Mouse (Mus musculus): Measurements from ENCODE around the gene Aloxe3.
A peak's percentile ranks its signal among the peaks of the same experiment; 100 is the strongest.

Gene Aloxe3

DNA sequence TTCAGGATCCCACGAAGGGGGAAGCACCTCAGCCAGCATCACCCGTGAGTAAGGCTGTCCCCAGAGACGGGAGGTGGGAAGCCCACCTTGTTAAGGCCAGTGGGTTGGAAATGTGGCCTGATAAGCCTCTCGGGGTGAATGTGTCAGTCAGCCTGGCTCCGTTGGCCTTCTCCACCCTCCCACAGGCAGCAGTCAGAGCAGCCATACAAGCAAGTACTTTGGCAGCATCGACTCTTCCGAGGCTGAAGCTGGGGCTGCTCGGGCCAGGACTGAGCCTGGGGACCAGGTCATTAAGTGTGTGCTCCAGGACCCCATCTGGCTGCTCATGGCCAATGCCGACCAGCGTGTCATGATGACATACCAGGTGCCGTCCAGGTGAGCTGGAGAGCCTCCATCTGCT, 18.0 kb upstream of the Aloxe3 start:
- DNase-seq (ENCODE audit: low spot score in 2 of 2), result peak in 1 of 2 experiments; percentile 13

DNA sequence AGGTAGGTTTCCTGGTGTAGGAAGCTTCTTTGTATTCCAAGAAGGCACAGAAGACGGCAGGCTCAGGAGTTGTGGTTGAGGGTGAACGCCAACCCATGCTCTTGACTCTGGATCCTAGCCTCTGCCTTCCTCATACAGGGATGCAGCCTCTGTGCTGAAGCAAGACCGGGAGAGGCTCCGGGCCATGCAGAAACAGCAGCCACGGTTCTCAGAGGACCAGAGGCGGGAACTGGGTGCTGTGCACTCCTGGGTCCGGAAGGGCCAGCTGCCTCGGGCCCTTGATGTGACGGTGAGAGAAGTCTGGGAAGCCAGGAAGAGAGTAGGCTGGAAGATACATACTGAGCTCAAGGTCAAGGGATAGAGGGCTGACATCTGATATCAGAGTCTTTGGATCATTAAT, 17.5 kb upstream of the Aloxe3 start:
- peak in 1 of 2 experiments; percentile 4 for DNase-seq (ENCODE audit: low spot score in 2 of 2)

DNA sequence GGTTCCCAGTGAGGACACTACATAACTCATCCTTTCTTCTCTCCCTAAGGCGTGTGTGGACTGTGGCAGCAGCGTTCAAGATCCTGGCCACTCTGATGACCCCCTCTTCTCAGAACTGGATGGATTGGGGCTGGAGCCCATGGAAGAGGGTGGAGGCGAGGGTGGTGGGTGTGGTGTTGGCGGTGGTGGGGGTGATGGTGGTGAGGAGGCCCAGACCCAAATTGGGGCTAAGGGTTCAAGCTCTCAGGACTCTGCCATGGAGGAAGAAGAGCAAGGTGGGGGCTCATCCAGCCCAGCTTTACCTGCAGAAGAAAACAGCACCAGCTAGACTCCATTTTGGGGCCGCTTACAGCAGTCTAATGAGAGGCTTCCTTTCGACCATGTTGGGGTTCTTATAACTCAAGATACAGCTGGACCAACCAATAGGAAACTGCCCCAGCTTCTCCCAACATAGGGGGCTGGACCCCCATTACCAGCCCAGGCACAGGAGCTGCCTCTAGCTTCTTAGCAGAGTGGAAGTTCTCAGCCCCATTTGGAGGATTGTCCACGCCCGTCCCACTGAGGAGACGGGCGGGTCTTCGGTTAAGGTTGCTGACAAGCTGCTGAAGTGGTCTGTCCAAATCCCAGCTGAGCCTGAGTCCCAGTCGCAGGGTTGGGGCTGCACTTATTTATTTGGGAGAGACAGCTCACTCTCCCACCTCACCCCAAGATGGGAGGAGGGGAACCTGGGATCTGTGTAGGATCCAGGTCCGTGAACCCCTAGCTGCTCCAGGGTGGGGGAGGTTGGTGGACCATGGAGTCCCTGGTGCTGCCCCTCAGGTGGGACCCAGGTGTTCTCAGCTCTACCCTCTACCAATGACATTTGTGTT, 16.4 kb upstream of the Aloxe3 start:
- DNase-seq (ENCODE audit: low spot score in 2 of 2), result peak in 1 of 2 experiments; percentile 33

DNA sequence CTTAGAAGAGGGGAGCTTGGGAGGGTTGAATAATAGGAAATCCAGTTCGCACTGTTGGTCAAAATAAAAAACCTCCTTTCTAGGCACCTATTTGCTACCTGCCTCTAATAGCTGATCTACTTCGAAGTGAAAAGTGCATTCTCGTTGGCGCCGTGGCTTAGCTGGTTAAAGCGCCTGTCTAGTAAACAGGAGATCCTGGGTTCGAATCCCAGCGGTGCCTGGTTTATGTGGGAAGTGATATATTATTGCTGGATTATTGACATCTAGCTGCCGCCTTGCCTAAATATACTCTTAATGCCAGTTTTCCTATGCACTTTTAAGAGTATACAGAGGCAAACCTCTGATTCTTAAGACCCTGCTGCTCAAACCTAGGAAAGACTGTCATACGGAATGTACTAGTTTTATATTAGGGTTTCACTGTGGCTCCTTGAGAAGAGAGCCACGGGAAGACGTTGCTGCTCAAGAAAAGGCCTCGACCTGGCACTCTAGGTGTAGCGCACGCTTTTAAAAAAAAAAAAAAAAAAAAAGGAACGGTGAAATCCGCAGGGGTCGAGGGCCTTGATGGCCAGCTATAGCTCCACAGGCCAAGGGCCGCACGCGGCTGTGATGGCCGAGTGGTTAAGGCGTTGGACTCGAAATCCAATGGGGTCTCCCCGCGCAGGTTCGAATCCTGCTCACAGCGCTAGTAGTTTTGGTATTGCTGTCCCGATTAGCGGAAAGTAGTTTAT, 15.2 kb upstream of the Aloxe3 start:
- DNase-seq (ENCODE audit: low spot score in 2 of 2), result peak; percentile 78 to 92

- no peak for DNase-seq (ENCODE audit: low spot score in 2 of 2)
These were observed 14.5 kb upstream of the Aloxe3 start for GRCm38 (mm10) chr11:69111051-69111810.

GRCm38 (mm10) chr11:69111865-69112264, 13.8 kb upstream of the Aloxe3 start:
- peak in 1 of 2 experiments; percentile 18 for DNase-seq (ENCODE audit: low spot score in 2 of 2)

DNA sequence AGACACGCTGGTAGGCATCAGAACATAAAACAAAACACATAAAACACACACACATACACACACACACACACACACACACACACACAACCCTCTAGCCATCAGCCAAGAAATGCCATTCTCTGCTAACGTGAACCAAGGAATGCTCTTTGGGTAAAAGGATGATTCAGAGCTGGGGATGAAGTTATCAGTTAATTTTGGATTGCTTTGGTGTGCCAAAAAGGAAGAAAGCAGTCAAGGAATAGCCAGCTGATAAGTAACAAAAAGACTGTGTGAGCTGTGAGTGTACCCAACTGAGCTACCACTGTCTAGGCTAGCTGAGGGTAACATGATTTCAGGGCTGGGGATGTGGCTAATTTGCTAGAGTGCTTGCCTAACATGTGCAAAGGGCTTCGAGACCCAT, 11.7 kb upstream of the Aloxe3 start:
- DNase-seq (ENCODE audit: low spot score in 2 of 2), result no peak

- DNase-seq (ENCODE audit: low spot score in 2 of 2), result no peak
These were observed 11.1 kb upstream of the Aloxe3 start for GRCm38 (mm10) chr11:69114621-69115020.

GRCm38 (mm10) chr11:69116843-69117242, 8.9 kb upstream of the Aloxe3 start:
- no peak for DNase-seq (ENCODE audit: low spot score in 2 of 2)

GRCm38 (mm10) chr11:69117737-69118695, 7.7 kb upstream of the Aloxe3 start:
- peak; percentile 74 to 75 for DNase-seq (ENCODE audit: low spot score in 2 of 2)

DNA sequence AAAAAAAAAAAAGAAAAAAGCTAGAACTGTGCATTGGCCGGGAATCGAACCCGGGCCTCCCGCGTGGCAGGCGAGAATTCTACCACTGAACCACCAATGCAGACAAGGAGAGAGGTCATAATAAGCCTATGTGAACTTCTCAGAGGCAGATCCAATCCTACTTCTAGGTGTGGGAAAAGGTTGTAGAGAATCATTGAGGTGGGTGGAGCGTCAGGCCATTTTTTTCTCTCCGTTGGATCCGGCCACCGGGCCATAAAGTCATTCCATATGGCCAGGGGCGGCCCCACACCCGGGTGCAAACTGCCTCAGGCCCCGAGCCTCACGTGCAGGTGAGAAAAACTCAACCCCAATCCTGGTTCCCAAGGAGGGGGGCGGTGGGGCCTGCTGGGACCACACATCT, 6.9 kb upstream of the Aloxe3 start:
- peak; percentile 78 to 92 for DNase-seq (ENCODE audit: low spot score in 2 of 2)

- no peak for DNase-seq (ENCODE audit: low spot score in 2 of 2)
These were observed 6.1 kb upstream of the Aloxe3 start for GRCm38 (mm10) chr11:69119446-69120155.

DNA sequence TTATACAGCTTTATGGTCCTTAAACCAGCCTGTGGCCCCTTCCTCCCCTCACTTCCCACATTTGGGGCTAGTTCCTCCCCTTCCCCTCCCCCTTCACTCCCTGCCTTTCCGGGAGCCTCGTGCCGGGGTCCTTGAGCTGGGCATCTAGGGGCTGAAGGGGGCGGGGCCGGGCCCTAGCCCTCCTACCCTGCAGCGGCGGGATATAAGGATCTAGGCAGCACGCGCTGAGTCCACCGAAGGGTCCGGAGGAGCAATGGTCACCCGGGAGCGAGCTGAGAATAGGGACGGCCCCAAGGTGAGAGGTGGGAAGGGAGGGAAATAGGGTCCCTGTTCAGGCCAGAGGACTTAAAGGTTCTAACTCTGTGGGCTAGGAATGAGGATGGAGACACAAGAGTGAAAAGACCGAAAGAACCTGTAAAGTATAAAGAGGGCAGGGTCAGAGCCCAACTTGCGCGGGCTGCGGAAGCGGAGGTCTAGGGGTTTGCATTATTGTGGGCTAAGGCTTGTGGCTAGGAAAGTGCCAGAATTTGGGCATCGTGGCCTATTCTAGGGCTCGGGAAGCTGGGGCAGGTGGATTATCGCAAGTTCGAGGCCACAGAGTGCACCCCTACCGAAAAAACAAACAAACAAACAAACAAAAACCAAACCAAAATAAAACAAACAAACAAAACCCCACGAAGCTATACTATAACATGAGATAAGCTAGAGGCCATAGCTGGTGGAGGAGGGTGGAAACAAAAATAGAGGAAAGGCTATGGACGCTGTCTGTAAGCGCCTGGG, 5.3 kb upstream of the Aloxe3 start, which contains the start of gene Hes7:
Gene Hes7, plus strand, starts transcription at position 184 of the 780 bp plus-strand sequence.
- DNase-seq (ENCODE audit: low spot score in 2 of 2), result no peak

GRCm38 (mm10) chr11:69121001-69121740, 4.5 kb upstream of the Aloxe3 start:
- no peak for DNase-seq (ENCODE audit: low spot score in 2 of 2)

DNA sequence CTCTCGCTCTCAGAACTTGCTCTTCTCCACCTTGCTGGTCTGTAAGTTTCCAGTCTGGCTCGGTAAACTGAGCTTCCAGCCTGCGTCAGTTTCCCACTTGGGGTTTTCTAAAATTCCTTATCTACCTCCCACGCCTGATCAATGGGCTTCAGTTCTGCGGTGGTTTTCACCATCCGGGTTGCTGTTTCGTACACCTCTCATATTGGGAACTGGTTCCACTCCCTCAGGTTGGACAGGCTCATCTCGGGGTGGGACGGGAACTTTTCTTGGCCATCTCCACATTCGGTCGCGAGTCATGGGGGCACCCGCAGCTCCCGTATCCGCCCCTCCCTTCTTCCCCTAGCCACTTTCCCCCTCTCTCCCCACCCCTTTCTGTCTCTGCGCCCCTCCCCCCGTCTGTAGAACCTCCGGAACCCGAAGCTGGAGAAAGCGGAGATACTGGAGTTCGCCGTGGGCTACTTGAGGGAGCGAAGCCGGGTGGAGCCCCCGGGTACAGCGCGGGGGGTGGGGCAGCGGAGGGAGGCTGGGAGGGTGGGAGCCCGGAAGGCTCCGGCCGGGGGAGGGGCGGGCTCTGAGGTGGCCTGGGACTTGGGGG, 3.9 kb upstream of the Aloxe3 start:
- no peak for DNase-seq (ENCODE audit: low spot score in 2 of 2)

DNA sequence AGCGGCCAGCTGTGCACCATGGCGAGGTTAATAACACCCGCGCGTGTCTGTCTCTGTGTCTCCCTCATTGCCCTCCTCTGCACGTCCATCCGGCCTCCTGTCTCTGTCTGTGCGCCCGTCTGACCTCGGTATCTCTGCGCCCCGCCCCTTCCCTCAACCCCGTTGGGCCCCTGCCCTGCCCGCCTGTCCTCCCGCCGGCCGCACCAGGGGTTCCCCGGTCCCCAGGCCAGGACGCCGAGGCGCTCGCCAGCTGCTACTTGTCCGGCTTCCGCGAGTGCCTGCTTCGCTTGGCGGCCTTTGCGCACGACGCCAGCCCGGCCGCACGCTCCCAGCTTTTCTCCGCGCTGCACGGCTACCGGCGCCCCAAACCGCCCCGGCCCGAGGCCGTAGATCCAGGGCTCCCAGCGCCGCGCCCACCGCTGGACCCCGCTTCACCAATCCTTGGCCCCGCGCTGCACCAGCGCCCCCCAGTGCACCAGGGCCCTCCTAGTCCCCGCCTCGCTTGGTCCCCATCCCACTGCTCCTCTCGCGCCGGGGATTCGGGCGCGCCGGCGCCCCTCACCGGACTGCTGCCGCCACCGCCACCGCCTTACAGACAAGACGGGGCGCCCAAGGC, 3.3 kb upstream of the Aloxe3 start, which contains the start of gene 9130213A22Rik:
Gene 9130213A22Rik, minus strand, starts transcription at position 254 of the 616 bp plus-strand sequence.
- peak; percentile 91 to 93 for DNase-seq (ENCODE audit: low spot score in 2 of 2)

DNA sequence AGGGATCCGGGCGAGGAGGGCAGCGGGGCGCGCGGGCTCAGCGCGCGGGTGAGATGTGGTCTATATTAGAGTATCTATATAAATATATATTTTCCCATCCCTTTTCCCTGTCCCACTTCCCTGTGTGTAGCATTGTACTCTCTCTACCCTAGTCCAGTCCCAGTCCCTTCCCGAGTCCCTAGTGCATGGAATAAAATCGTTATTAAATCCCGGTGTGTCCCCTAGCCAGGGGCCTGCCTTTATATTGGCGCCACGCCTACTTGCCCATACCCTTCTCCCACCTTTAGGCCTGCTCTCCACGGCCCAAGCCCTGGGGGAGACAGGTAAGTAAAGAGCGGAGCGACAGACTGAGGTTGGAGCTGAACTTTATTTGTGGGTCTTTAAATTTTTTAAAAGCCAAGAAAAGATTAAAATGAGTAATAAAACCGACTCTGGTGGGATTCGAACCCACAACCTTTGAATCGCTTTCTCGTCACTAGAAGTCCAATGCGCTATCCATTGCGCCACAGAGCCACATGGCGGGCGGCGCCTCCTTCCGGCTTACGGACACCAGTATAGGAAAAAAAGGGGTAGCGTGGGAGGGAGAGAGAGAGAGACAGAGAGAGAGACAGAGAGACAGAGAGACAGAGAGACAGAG, 2.5 kb upstream of the Aloxe3 start:
- peak; percentile 78 to 92 for DNase-seq (ENCODE audit: low spot score in 2 of 2)

Data from heart, adult 9 months (tissue).